Mouse (Mus musculus): ENCODE results near the gene Smyd5.

GRCm38 (mm10) chr6:85480685-85481084 lies 48.9 kb downstream of the Smyd5 start:
- TF ChIP-seq POLR2A (IDR thresholded peaks at IDR 0.05; ENCODE audit: extremely low read depth, insufficient read depth, low read length) (no peak), CTCF (IDR thresholded peaks at IDR 0.05; ENCODE audit: low read depth, low read length) (no peak)
